ENCODE assay signal across 15 mouse cellular contexts in genomic region chr15:97746748-97747147, GRCm38 (mm10). TPM values are rescaled to one million over a fixed set of nuclear protein-coding genes. Genes with fewer than 3 reads are reported as not detected.
"Had no signal": no experiment of that assay in that cellular context is flagged by ENCODE, and none has a peak within 500 bp of the region (broad histone marks: within the 10 kb centered on the region; RNA-seq: fewer than 3 reads in every experiment).

No protein-coding gene starts in this region.

- H3K9me3 ChIP-seq: limb, embryonic 10.5 days; midbrain, embryonic 12.5 days had no signal

- H3K4me3 ChIP-seq: limb, embryonic 10.5 days; midbrain, embryonic 12.5 days had no signal

- H3K4me2 ChIP-seq: midbrain, embryonic 12.5 days had no signal

- H3K27ac ChIP-seq: limb, embryonic 10.5 days; midbrain, embryonic 12.5 days; stomach, postnatal 0 days had no signal

- ATAC-seq: lung, postnatal 0 days; midbrain, embryonic 16.5 days had no signal

- H3K9ac ChIP-seq: midbrain, embryonic 12.5 days had no signal

- DNase-seq: kidney, adult 11 months; kidney, adult 9 months; kidney, postnatal 14 days; lung, adult 2 months; lung, postnatal 36 days; right cerebral cortex, adult 18-20 months; right cerebral cortex, postnatal 25 days; thymus, postnatal 4 days had no signal

- H3K36me3 ChIP-seq: limb, embryonic 10.5 days; midbrain, embryonic 12.5 days had no signal

RNA-seq across cellular contexts. Expression of gene Endou, which starts 15.6 kb away (rescaled TPM):
- polyA plus RNA-seq: intestine, embryonic 14.5 days; neural tube, embryonic 14.5 days had no signal
